Mouse (Mus musculus) heart, embryonic 14.5 days (tissue): ENCODE data around the gene Tnik. TPM values are rescaled to one million over a fixed set of nuclear protein-coding genes. Genes with fewer than 3 reads are reported as not detected.

Experiments used
- ATAC-seq: fragments of 200-750 bp; cut with Nextera tagmentation; 2 replicates; pipeline ENCODE4 v1.8.0; 2017; ENCODE audit warnings: low read depth, moderate TSS enrichment; ENCODE audit not compliant: insufficient number of reproducible peaks, insufficient read depth, low FRiP score
- H3K27ac ChIP-seq, 2 experiments: fragments of 200-500 bp in 1 of 2; fragments of 300-500 bp in 1 of 2; sonication (generic) in 1 of 2; replicated peaks in 1 of 2; 2 replicates each; pipeline ENCODE4 v1.5.1; 2012 to 2014; ENCODE audit warnings: low read depth in 2 of 2, low read length in 2 of 2, control low read depth in 1 of 2, mild to moderate bottlenecking in 1 of 2, mixed read lengths in 1 of 2; ENCODE audit not compliant: control insufficient read depth in 1 of 2, insufficient read depth in 1 of 2
- H3K27me3 ChIP-seq: fragments of 300-500 bp; sonication (generic); 2 replicates; pipeline ENCODE4 v1.6.1; 2014; ENCODE audit warnings: mild to moderate bottlenecking, low read length, control low read depth; ENCODE audit not compliant: control insufficient read depth, insufficient read depth
- H3K36me3 ChIP-seq: fragments of 300-500 bp; sonication (generic); 2 replicates; pipeline ENCODE4 v1.6.1; 2014; ENCODE audit warnings: mild to moderate bottlenecking, control low read depth, low read length, mixed read lengths; ENCODE audit not compliant: control insufficient read depth, insufficient read depth
- H3K4me1 ChIP-seq, 2 experiments: fragments of 200-500 bp in 1 of 2; fragments of 300-500 bp in 1 of 2; sonication (generic) in 1 of 2; 2 replicates each; pipeline ENCODE4 v1.6.1; 2012 to 2014; ENCODE audit warnings: low read length in 2 of 2, control low read depth in 1 of 2, mixed read lengths in 1 of 2; ENCODE audit not compliant: control insufficient read depth in 2 of 2, insufficient read depth in 2 of 2
- H3K4me2 ChIP-seq: fragments of 300-500 bp; sonication (generic); 2 replicates; pipeline ENCODE4 v1.6.1; 2014; ENCODE audit warnings: mild to moderate bottlenecking, low read length
- H3K4me3 ChIP-seq, 2 experiments: fragments of 200-500 bp in 1 of 2; fragments of 300-500 bp in 1 of 2; sonication (generic) in 1 of 2; 2 replicates each; pipeline ENCODE4 v1.5.1; 2012 to 2014; ENCODE audit warnings: low read length in 2 of 2, mild to moderate bottlenecking in 2 of 2, control low read depth in 1 of 2, low read depth in 1 of 2, moderate library complexity in 1 of 2; ENCODE audit not compliant: control insufficient read depth in 1 of 2, insufficient read depth in 1 of 2
- H3K9ac ChIP-seq: fragments of 300-500 bp; sonication (generic); 2 replicates; pipeline ENCODE4 v1.6.1; 2014; ENCODE audit warnings: mild to moderate bottlenecking, low read length
- H3K9me3 ChIP-seq: fragments of 300-500 bp; sonication (generic); 2 replicates; pipeline ENCODE4 v1.6.1; 2016; ENCODE audit warnings: low read length, control low read depth; ENCODE audit not compliant: control insufficient read depth
- WGBS: fragments of 180-500 bp; shearing (Covaris S2); extraction: QIAGEN DNeasy Blood & Tissue Kit; methylation state at CpG from one replicate; pipeline ENCODE4 v1.1.7; 2014; 5-methylcytosine and 5-hydroxymethylcytosine counted together
- polyA plus RNA-seq: library from polyadenylated mRNA; unstranded; fragments of >200 nt; fragmentation: Nextera tagmentation; extraction: Ambion mirVana; gene quantifications from 2 replicates; pipeline ENCODE4 v1.2.1, GENCODE M21; 2014

The Tnik gene
- polyA plus RNA-seq, 1 experiment from 2014 or later: 13.7 TPM

GRCm38 (mm10) chr3:28540121-28540520, 277.1 kb downstream of the Tnik start:
- no peak; the same call in 1 of the 2 replicates for ATAC-seq
- Histone ChIP-seq H3K4me1 (no peaks in the 10 kb centered on the region; a peak in 1 of 4 replicates), H3K27ac (no peak overlapping the region), H3K27me3 (no peaks in the 10 kb centered on the region), H3K36me3 (no peaks in the 10 kb centered on the region), H3K9ac (no peak overlapping the region), H3K4me3 (no peak overlapping the region), H3K9me3 (no peaks in the 10 kb centered on the region), H3K4me2 (no peak overlapping the region)
- WGBS: 60% methylated on average over 5 of the region's 5 CpGs

- H3K4me3 ChIP-seq: no peak overlapping the region
- H3K27ac ChIP-seq: no peak overlapping the region
- H3K9ac ChIP-seq: no peak overlapping the region
- H3K4me1 ChIP-seq: no peaks in the 10 kb centered on the region; a peak in 1 of 4 replicates
- H3K36me3 ChIP-seq: no peaks in the 10 kb centered on the region
- H3K4me2 ChIP-seq: no peak overlapping the region
- 92% methylated on average over 3 of the region's 3 CpGs for WGBS
- no peaks in the 10 kb centered on the region for H3K9me3 ChIP-seq
- no peaks in the 10 kb centered on the region for H3K27me3 ChIP-seq
- ATAC-seq: no peak
Observed at GRCm38 (mm10) chr3:28542941-28543340, 279.9 kb downstream of the Tnik start.

- ATAC-seq: no peak
- H3K4me1 ChIP-seq: no peaks in the 10 kb centered on the region; a peak in 1 of 4 replicates
- H3K9ac ChIP-seq: no peak overlapping the region
- no peaks in the 10 kb centered on the region for H3K9me3 ChIP-seq
- H3K27ac ChIP-seq: no peak overlapping the region
- H3K27me3 ChIP-seq: no peaks in the 10 kb centered on the region
- 64% methylated on average over 10 of the region's 10 CpGs for WGBS
- no peak overlapping the region for H3K4me3 ChIP-seq
- H3K36me3 ChIP-seq: no peaks in the 10 kb centered on the region
- H3K4me2 ChIP-seq: no peak overlapping the region
Observed at GRCm38 (mm10) chr3:28543380-28543984, 280.5 kb downstream of the Tnik start.

GRCm38 (mm10) chr3:28544345-28544869, 281.4 kb downstream of the Tnik start:
- no peaks in the 10 kb centered on the region for H3K27me3 ChIP-seq
- H3K4me2 ChIP-seq: no peak overlapping the region
- 73% methylated on average over 11 of the region's 11 CpGs for WGBS
- no peaks in the 10 kb centered on the region for H3K36me3 ChIP-seq
- no peak overlapping the region for H3K4me3 ChIP-seq
- H3K9ac ChIP-seq: no peak overlapping the region
- no peak overlapping the region for H3K27ac ChIP-seq
- H3K4me1 ChIP-seq: peaks cover 0 to under 1% of the 10 kb centered on the region in 2 experiments; a peak in 1 of 4 replicates
- H3K9me3 ChIP-seq: no peaks in the 10 kb centered on the region
- ATAC-seq: no peak

- Histone ChIP-seq H3K27me3 (peaks cover 16% of the 10 kb centered on the region), H3K27ac (no peak overlapping the region), H3K4me1 (peaks cover 0 to 2% of the 10 kb centered on the region in 2 experiments; a peak in 1 of 4 replicates), H3K9me3 (no peaks in the 10 kb centered on the region), H3K4me3 (no peak overlapping the region), H3K36me3 (no peaks in the 10 kb centered on the region), H3K4me2 (no peak overlapping the region), H3K9ac (no peak overlapping the region)
- WGBS: 57% methylated on average over 10 of the region's 10 CpGs
- ATAC-seq: no peak
Observed at GRCm38 (mm10) chr3:28547965-28548730, 285.1 kb downstream of the Tnik start.

- H3K27ac ChIP-seq: no peak overlapping the region
- ATAC-seq: no peak
- no peak overlapping the region for H3K9ac ChIP-seq
- no peaks in the 10 kb centered on the region for H3K9me3 ChIP-seq
- peaks cover 0 to 10% of the 10 kb centered on the region in 2 experiments; a peak in 2 of 4 replicates for H3K4me1 ChIP-seq
- H3K27me3 ChIP-seq: peaks cover 16% of the 10 kb centered on the region
- no peak overlapping the region for H3K4me3 ChIP-seq
- WGBS: 55% methylated on average over 6 of the region's 6 CpGs
- H3K36me3 ChIP-seq: no peaks in the 10 kb centered on the region
- H3K4me2 ChIP-seq: no peak overlapping the region
Observed at GRCm38 (mm10) chr3:28549391-28549790, 286.4 kb downstream of the Tnik start.

- H3K4me1 ChIP-seq: peaks cover 9 to 19% of the 10 kb centered on the region in 2 experiments
- no peak overlapping the region for H3K4me2 ChIP-seq
- no peaks in the 10 kb centered on the region for H3K9me3 ChIP-seq
- H3K27me3 ChIP-seq: peaks cover 20% of the 10 kb centered on the region
- H3K9ac ChIP-seq: no peak overlapping the region
- no peaks in the 10 kb centered on the region for H3K36me3 ChIP-seq
- no peak for ATAC-seq
- no peak overlapping the region for H3K27ac ChIP-seq
- no peak overlapping the region for H3K4me3 ChIP-seq
- WGBS: 77% methylated on average over 6 of the region's 6 CpGs
Observed at GRCm38 (mm10) chr3:28550497-28551093, 287.6 kb downstream of the Tnik start.
